Mouse (Mus musculus) kidney, postnatal 4 days (tissue): ENCODE measurements at regions not wholly inside any gene's neighbourhood (a gene's known extent, or its start where the extent isn't known, plus 50 kb on each side); places are given as distances from the start of the nearest gene placed in this dataset.
"Not testable (repeated sequence)": the region's sequence is repeated elsewhere in the genome, so short reads cannot be mapped to it uniquely, and the experiment has no call there.

Experiments used
- DNase-seq, 2 experiments: peaks; one replicate each; pipeline ENCODE4 v3.0.0; 2021; ENCODE audit warnings: mixed read lengths in 2 of 2

GRCm38 (mm10) chr1:51596935-51597820, 119.0 kb upstream of the Nabp1 start:
- peak; percentile 85 to 89 for DNase-seq

DNA sequence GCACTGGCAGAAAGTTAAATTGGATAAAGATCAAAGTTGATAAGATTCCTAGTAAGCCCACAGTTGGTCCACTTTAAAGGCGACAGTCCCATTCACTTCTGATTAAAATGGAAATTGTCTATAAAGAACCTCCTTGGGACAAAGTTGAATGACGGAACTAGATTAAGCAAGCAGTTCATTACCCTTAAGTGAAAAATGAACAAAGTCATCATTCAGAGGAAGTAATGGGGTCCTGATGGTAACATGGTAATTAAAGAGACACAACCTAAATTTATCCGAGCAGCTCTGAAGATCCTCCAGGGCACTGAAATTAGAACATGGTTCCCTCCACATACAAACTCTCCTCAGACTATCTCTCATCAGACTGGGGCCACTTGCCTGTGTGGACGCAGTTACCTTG, 116.4 kb upstream of the Nabp1 start:
- no peak for DNase-seq

GRCm38 (mm10) chr1:51593621-51594441, 115.6 kb upstream of the Nabp1 start:
- DNase-seq, result peak in 1 of 2 experiments; percentile 18

- DNase-seq, result no peak
Observed at GRCm38 (mm10) chr1:51591886-51592285, 113.7 kb upstream of the Nabp1 start.

DNA sequence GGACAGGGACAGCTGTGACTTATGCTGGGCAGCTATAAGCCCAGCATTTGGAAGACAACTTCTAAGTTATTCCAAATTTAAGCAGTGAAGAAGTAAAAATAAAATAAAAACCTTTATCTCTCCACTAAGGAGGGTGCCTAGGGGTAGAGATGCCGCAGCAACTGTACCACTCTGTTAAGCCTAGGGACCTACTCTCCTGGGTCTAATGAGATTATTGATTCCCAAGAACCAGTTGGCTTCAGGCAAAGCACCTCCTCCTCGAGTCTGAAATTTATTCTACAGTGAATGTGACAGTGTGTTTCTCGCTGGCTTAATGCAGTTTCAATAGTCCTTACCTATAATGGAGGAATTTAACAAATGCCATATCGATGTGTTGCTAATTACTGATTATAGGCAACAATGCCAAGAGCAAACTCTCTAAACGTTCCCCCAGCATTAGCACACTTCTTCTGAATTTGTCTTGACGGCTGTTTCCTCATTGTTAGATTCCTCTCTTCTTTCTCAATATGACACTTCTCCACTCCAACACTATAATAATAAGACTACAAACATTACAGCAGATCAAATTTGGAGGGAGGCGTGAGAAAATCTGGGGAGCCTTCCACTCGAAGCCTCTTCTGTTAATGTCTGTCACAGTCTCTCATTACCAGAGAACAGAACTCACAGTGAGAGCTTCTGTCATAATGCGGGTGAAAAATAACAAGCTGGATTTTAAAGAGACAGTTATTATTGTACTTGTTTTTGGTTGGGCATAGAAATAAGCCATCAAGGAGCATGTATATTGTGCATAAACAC, 112.6 kb upstream of the Nabp1 start:
- DNase-seq, result no peak

GRCm38 (mm10) chr1:51584925-51585424, 106.8 kb upstream of the Nabp1 start:
- DNase-seq, result no peak

- no peak for DNase-seq
Observed at GRCm38 (mm10) chr1:51583871-51584270, 105.6 kb upstream of the Nabp1 start.

- no peak for DNase-seq
Observed at GRCm38 (mm10) chr1:51580074-51580473, 101.8 kb upstream of the Nabp1 start.

DNA sequence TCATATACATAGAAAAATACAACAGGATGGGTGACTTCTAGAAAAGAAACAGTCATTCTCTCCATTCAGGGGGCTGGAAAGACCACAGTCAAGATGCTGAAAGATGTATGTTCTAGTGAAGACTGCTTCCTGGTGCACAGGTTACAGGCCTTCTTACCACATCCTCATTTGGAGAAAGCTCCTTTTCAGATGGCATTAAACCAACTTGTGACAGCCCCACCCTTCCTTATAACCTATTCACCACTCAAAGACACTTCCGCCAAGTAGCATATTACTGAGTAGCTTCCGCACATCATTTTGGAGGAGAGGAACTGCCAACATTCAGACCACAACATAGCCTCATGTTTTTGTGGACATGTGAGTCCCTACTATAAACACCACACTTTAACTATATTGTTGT, 99.5 kb upstream of the Nabp1 start:
- no peak for DNase-seq

- DNase-seq, result no peak
Observed at GRCm38 (mm10) chr1:51572314-51573078, 94.3 kb upstream of the Nabp1 start.

DNA sequence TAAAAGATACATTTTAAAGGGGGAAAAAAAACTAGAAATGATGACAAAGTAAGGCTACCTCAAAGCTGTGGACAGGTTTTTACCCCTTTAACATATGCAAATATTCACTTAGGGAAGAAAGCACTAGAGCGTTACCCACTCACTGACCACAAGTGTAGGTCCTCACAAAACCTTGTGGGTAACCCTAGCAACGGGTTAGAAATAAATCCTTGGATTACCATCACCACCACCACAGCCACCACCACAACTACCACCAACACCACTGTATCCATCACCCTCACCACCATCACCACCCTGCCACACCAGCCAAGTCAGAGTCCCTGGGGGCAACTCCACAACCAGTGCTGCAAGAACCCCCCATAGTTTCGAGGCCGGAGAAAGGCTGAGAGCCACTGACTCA, 91.4 kb upstream of the Nabp1 start:
- DNase-seq, result no peak

GRCm38 (mm10) chr1:51566170-51566649, 88.0 kb upstream of the Nabp1 start:
- DNase-seq, result no peak

- not testable (repeated sequence) for DNase-seq
Observed at GRCm38 (mm10) chr1:51556616-51557015, 78.4 kb upstream of the Nabp1 start.

GRCm38 (mm10) chr1:51553738-51554137, 75.5 kb upstream of the Nabp1 start:
- no peak for DNase-seq

DNA sequence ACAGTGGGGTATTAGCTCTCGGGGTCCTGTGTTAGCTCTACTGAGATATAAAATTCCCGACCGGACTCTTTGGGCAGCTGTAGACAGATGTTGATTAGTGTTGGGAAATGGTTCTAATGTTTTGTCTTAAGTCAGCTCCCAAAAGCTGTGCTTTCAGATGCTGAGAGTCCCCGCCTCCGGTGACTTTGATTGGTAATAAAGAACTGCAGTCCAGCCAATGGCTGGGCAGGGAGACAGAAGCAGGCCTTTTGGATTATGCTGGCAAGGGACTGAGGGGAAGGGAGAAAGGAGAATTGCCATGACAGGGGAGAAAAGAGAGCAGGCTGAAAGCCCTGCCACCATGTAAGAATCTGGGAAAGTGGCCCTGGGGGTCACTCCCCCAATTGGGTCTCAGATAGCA, 73.4 kb upstream of the Nabp1 start:
- DNase-seq, result no peak

- DNase-seq, result no peak
Observed at GRCm38 (mm10) chr1:51542801-51543200, 64.6 kb upstream of the Nabp1 start.

GRCm38 (mm10) chr1:51539634-51540033, 61.4 kb upstream of the Nabp1 start:
- DNase-seq, result peak; percentile 30 to 41

DNA sequence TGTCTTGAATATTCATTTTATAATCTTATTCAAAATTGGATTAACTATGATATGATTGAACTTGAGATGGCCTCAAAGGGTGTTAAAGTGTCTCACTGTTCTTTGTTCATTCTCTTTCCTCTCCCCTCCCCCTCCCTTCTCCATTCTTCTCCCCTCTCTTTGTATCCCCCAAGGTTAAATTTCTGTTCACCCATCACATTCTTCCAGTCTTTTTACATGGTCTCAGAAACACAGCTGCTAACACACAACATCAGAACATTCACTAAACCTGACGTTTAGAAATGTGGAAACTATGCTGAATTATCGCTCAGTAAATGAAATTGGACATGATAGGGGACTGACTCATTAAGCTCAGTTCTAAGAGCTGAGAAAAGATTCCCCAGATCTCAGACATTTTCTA, 60.6 kb upstream of the Nabp1 start:
- DNase-seq, result no peak

DNA sequence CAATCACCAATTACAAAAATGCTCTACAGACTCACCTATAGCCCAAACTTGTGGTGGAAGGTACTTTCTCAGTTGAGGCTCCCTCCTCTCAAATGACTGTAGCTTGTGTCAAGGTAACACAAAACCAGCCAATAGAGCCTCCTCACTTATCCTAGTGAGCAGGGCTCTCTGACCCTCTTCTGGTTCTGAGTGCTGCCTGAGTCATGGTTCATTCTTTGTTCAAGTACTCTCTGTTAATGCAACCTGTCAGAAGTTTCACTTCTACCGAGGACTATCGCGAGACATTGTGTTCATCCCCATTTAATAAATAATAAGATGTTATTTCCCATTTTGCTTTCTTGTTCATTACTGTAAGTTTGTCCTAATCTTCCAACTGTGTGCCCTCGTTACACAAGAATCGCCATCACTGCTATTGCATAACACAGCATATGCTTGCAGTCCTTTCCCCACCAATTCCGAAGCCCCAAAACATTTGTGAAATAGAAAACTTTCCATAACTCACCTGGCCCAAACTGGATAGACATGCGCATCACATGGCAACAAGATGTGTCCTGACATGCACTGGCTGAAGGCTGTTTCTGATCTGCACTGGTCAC, 59.6 kb upstream of the Nabp1 start:
- DNase-seq, result no peak

GRCm38 (mm10) chr1:51536076-51536475, 57.9 kb upstream of the Nabp1 start:
- DNase-seq, result no peak

DNA sequence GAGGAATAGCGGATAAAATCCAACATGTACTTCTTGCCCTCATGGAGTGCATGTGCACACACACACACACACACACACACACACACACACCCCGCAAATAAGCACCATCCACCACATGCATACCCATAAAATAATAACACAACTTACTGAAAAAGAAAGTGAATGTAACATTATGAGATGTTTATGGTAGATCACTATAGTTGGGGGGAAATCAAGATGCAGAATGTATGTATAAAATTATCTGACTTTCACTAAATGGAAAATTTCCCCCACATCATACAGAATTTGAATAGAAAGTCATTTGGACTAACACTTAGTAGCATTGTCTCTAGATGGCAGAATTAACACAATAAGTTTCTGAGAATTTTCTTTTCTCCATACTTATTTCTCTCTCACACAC, 57.2 kb upstream of the Nabp1 start:
- DNase-seq, result no peak
